Mouse (Mus musculus): ENCODE data around the gene Slk. TPM values are rescaled to one million over a fixed set of nuclear protein-coding genes. Genes with fewer than 3 reads are reported as not detected.
"Not testable (repeated sequence)": the region's sequence is repeated elsewhere in the genome, so short reads cannot be mapped to it uniquely, and the experiment has no call there.

Slk gene
- total RNA-seq, 2 experiments from 2014 or later = 64.4 to 64.7 TPM

DNA sequence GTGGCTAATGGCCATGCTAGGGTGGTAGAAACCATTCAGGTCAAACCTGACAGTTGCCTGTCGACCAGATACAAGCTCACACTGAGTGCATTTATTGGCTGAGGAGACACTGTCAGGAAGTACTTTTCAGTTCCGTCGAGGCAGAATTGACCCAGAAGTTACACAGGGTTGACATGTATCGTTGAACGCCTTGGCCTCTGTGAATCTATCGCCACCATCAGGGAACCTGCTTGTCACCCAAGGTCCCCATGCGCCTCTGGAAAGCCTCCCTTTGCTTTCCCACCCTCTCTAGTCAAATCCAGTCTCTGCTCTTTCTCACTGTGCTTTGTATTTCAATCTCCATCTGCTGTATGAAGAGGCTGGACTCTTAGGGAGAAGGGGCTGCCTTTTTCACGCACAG lies 13.5 kb upstream of the Slk start:
- no peak for DNase-seq (ENCODE audit: low spot score in 2 of 2)

DNA sequence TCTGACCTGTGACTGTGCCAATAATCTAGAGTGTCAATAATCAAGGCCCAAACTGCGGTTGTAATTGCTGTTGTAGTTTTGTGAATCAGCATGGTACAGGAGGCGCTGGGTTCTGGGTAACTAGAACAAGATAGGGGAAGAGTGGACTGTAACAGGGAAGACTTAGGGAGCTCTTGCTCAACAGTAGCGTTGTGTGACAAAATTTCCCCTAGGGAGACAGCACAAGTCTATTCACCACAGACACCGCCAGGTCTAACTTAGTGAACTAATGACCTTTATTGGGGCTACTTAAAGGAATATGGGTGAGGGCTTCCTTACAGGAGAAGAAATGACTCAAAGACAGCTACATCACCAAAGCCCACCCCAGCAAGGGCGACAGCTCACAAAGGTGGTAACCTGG lies 9.4 kb upstream of the Slk start:
- no peak for DNase-seq (ENCODE audit: low spot score in 2 of 2)

DNA sequence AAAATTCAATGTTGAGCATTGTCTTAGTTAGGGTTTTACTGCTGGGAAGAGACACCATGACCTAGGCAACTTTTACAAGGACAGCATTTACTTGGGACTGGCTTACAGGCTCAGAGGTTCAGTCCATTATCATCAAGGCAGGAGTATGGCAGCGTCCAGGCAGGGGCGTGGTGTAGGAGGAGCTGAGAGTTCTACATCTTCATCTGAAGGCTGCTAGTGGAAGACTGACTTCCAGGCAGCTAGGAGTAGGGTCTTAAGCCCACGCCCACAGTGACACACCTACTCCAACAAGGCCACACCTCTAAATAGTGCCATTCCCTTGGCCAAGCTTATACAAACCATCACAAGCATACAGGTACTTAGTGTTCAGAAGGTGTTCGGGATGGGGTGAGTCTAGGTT lies 7.5 kb upstream of the Slk start:
- not testable (repeated sequence) for DNase-seq (ENCODE audit: low spot score in 2 of 2)

DNA sequence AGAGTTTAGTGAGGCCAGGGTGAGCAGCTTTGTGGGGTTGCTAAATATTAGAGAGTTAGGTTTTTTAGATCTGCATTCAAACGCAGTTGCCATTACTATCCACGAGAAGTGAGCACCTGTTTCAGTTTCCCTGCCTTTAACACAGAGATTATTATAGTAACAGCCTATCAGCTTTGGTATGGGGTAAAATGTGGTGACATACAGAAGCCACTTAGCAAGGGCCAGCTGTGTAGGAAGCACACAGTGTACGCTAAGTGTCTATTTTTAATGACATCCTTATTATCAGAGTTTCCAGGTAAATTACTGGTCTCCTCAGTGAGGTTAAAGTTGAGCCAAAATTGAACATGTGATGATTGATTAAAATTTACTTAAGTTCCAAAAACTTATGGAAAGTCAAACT lies 5.8 kb upstream of the Slk start:
- DNase-seq (ENCODE audit: low spot score in 2 of 2) = no peak

DNA sequence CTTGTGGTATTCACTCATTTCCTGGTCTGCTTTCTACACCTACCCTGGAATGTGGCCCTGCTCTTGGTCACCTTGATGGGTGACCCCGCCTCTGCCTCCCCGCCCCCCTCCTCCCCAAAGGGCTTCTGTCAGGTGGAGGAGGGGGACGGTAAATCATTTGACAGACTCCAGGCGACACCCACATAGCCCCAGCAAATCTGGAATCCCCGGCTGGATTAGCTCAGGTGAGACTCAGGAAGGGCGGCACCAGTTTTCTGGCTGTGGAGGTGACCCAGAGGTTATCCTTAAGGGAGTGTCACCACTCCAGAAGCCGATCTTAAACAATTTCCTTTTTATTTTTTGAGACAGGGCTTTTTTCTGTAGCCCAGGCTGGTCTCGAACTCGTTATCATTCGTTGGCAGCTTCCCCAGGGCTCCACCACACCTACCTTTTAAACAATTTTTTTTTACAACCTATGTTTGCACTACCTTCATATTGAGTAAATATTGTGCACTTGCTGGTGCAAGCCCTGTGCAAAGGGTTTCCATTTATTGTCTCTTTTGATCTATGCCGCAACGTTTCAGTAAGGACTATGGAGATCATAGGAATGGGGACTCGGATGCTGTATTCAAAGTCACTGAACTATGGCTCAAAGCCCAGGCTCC lies 775 bp upstream of the Slk start:
- no peak for DNase-seq (ENCODE audit: low spot score in 2 of 2)

DNA sequence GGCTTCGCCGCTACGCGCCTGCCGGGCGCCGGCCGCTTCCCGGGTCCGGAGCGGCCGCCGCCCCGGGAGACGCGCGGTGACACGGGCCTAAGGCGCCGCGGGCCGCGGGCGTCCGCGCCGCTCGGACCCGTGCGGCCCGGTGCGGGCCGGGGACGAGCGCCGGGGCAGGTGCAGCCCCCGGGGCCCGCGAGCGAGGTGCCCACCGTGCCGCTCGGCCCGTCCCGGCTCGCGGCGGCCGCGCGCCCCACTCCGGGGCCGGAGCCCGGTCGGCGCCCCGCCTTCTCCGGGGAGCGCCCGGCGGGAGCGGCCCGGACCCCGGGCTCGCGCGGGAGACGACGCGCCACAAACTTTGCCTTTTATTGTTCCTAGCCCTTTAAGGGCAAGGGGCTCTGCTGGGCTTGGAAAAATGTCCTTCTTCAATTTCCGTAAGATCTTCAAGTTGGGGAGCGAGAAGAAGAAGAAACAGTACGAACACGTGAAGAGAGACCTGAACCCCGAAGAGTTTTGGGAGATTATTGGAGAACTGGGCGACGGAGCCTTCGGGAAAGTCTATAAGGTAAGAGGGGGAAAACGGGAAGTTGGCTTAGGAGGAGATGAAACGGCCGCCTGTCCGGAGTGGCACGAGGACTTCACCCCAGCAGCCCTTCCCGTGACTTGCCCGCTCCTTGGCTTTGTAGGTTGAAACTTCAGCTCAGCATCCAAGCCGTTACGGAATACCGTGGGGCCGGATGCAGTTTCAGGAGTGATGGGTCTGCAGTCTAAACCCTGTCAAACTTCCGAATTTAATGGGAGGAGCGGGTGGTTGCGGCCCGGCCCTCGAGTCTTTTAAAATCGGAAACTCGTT lies 532 bp downstream of the Slk start:
- peak in 1 of 2 experiments; percentile 9 for DNase-seq (ENCODE audit: low spot score in 2 of 2)

DNA sequence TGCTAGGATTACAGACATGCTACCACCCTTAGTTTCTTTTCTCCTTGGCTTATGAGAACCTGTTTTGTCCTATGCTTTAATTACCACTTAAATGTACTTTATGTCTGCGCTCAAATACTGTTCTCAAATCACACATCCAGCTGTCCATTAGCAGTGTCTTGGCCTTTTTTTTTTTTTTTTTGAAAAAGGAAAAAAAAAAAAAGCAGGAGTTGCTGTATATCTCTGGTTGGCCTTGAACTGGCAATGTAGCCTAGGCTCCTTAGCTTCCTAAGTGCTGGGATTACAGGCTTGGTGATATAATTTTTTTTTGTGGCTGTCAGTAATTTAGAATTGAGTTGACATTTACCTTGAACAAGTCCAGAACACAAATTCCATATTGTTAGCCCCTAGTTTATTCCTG lies 6.3 kb downstream of the Slk start:
- no peak for DNase-seq (ENCODE audit: low spot score in 2 of 2)

DNA sequence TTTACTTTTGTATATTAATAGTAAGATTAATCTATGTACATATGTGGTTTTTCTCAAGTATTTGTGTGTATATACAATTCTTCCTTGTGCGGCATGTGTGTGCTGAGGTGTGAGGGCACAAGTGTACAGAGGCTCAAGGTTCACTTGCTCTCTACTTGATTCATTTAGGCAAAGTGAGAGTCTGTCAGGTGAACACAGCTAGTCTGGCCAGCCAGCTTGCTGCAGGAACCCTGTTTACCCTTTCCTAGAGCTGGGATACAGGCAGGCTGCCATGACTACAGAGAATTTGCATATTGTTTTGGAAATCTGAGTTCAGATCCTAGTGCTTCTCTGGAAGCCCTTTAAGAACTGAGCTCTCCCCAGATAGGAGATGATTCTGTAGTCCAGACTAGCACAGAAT lies 7.5 kb downstream of the Slk start:
- DNase-seq (ENCODE audit: low spot score in 2 of 2) = no peak

DNA sequence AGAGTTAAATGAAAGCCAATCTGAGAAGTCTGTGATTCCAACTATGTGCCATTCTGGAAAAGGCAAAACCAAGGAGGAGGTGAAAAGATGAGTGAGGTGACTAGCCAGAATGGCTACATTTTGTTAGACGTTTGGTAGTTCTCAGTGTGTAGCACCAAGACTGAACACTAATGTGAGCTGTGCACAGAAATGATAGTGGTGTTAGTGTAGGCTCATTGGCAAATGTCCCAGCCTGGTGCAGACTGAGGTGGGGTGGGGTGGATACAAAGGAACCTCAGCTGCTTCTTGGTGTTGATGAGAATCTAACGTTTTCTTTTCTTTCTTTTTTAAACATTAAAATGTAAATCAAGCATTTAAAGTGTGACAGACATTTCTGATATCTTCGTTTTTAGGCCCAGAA lies 29.0 kb downstream of the Slk start:
- no peak for DNase-seq (ENCODE audit: low spot score in 2 of 2)

DNA sequence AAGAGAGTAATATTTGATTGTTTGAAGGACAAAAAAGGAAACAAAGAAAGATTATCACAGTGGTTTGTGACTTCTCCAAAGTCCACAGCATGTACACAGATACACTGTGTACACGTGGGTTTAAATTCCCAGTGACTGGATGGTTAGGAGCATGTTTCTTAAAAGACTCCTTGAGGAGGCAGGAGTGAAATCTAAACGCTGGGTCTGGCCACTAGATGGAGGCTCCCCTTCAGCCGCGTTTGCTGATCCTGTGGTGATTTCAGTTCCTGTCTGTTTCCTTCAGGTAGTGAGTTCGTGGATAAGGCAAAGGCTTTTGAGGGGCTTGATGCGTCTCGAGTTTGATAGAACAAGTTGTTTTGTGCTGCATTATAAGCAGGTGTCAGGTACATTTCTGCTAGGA lies 34.0 kb downstream of the Slk start:
- DNase-seq (ENCODE audit: low spot score in 2 of 2) = no peak

DNA sequence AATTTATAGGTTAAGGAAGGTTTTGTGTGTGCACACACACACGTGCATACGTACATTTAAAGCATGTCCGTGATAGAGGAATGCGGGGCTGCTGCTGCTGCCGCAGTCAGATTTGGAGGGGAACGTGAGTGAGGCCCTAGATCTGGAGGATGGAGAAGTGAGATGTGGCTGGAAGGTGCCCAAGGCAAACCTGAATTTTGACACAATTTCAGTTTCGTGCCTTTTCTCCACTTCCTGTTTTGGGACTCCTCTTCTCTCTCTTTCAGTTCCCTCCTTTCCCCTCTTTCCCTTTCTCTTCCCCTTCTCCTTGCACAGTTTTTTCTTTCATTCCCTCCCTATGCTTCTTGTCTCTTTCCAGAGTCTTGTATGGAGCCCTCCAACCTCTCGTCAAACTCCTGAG lies 42.0 kb downstream of the Slk start:
- no peak for DNase-seq (ENCODE audit: low spot score in 2 of 2)

DNA sequence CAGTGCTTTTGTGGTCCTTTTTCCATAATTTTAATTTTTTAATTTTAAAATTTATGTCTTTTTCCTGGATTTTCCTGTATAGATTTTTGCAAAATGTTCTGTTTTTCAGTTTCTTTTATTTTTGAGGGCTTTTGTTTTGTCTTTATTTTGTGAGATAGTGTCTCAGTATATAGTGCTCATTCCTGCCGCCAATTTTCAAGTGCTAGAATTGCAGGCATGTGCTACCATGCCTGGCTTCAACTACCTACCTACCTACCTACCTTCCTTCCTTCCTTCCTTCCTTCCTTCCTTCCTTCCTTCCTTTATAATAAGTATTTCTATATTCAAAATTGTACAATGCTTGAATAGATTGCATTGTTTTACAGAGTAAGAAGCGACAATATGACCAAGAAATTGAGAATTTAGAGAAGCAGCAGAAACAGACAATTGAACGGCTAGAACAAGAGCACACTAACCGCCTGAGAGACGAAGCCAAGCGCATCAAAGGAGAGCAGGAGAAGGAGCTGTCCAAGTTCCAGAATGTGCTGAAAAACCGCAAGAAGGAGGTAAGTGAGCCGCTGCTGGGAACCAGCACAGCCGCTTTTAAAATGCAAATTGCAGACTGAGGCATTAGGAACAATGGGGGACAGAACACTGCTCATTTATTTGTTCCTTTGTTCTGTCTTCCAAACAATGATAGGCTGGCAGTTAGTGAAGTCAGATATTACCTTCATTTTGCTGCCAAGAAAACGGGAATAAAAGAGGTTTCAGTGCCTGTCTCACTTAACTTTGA lies 45.6 kb downstream of the Slk start:
- no peak for DNase-seq (ENCODE audit: low spot score in 2 of 2)

DNA sequence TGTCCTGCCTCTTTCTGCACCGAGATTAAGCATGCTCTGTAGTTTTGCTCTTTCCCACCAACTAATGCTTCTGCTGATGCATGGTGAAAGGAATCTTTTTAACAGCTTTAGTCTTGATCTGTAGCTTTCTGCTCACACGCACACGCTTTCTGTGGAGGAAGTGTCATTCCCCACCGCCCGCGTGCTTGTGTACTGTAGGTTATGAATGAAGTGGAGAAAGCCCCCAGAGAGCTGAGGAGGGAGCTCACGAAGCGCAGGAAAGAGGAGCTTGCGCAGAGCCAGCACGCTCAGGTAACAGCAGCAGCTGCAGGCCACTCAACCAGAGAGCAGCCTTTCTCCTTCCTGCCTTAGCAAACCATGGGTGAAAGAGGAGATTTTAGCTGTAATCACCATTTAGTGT lies 48.0 kb downstream of the Slk start:
- DNase-seq (ENCODE audit: low spot score in 2 of 2) = no peak

DNA sequence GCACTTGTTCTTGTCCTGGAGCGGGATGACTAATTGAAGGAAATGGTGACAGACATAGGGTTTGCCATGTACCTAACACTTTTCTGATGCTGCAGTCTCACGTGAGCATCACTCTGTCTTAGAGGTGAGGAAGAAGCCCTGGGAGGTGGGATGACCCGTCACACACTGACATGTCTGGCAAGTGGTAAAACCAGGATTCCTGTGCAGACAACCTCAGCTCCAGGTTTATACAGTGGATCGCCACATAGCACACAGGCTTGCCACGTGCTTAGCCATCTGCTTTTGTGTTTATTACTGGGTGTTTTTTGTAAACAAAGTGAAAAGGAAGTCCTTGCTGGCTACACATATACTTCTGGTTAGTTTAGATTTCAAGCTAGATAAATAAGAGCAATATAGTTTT lies 49.6 kb downstream of the Slk start:
- no peak for DNase-seq (ENCODE audit: low spot score in 2 of 2)

DNA sequence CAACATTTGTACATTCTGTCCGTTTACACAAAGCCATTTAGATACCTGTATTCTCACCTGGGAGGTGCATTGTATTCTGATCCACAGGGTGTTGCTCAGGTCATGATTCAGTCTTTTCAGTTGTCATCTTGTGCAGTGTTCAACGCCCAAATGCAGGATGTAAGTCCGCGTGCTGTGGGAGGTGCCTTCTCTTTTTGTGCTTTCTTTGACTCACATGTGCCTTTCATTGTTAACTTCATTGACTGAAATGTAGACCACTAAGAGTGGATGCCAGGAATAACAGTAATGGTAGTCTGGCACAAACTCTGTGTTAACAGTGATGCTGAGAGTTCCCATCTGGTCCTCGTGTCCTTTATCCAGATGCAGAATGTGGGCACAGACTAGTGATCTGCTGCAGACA lies 50.9 kb downstream of the Slk start:
- no peak for DNase-seq (ENCODE audit: low spot score in 2 of 2)

DNA sequence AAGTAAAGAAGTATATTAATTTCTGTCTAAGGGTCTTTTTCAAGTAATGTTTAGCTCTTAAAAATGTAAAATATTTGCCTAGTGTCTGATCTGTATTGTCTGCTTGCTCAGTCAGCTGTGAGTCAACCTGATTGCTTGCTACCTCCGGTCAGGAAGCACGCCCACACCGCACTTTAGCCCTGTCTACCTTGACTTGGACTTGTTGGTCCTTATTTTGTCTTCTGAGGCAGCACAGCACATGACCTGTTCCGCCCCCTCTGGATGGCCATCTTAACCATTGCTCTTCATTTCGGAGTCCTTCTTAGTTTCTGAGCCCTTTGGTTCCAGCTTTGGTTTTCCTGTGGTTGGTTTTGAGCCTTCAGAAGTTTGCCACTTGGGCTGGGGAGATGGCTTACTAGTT lies 52.3 kb downstream of the Slk start:
- DNase-seq (ENCODE audit: low spot score in 2 of 2) = no peak

DNA sequence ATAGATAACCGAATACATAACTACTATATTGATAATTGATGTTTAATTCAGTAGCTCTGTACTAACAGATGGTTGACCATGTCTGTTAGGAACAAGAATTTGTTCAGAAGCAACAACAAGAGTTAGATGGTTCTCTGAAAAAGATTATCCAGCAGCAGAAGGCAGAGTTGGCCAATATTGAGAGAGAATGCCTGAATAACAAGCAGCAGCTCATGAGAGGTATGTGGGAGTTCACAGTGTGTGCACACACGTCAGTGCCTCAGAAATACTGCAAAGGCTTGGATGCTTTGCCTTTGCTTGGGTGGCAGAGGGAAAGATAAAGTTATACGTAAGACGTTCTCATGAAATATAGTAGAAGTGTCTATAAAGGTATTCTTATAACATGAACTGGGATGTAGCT lies 55.9 kb downstream of the Slk start:
- peak in 1 of 2 experiments; percentile 54 for DNase-seq (ENCODE audit: low spot score in 2 of 2)

DNA sequence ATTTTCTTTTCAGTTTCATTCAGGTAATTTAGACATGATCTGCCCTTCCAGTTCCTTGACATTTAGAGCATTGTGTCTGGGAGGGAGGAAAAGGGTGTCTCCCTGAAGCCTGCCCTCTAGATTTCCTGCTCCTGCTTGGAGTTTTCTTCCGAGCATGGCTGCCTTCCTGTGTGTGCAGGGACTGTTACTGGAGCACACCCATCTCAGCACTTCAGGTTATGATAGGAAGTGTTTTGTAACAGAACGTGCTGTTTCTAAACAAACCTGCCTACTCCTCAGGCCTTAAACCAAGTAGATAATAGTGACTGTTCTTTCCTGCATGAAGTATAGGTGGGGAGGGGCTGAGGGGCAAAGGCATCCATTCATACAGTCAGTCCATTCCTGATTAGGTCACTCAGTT lies 64.4 kb downstream of the Slk start:
- DNase-seq (ENCODE audit: low spot score in 2 of 2) = no peak

DNA sequence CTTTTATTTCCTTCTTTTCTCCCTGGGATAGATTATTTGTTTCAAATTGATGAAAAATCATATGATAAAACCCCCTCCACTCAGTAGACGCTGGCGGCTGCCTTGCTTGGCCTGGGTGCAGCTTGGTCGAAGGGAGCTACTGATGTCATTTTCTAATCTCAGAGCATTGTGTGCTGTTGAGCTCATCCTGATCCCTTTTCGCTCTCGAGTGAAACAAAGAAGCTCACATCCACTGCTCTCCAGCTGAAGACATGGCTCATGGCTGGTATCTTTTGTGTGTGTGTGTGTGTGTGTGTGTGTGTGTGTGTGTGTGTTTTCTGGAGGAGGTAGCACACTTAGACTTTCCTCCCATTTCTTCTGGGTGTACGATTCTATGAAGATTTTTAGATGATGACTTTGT lies 66.1 kb downstream of the Slk start:
- peak in 1 of 2 experiments; percentile 49 for DNase-seq (ENCODE audit: low spot score in 2 of 2)

DNA sequence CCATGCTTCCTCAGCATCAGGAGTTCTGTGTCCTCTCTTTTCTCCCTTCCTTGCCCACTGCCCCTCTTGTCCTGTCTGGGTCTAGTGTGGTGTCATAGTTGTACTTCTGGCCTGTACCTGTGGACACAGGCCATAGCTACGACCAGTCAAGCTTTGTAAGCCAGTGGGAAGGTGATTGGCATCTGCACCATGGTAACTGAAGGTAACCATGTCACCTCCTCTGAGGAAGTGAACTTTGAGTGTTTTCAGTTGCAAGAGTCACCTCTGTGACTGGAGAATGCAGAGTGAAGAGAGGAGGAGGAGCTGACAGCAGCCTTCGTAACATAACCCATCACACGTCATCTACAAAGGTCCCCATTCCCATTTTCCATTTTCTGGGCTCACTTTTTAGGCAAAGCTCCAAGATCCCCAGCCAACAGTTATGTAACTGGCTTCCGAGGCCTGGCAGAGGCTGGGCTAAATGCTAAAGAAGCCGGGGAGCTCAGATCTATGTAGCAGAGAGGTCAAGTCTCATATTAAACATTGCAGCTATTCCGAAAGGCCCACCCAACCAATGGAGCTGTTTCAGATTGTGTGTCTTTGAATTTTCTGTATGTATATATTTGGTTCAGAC lies 67.1 kb downstream of the Slk start:
- DNase-seq (ENCODE audit: low spot score in 2 of 2) = peak in 1 of 2 experiments; percentile 37

DNA sequence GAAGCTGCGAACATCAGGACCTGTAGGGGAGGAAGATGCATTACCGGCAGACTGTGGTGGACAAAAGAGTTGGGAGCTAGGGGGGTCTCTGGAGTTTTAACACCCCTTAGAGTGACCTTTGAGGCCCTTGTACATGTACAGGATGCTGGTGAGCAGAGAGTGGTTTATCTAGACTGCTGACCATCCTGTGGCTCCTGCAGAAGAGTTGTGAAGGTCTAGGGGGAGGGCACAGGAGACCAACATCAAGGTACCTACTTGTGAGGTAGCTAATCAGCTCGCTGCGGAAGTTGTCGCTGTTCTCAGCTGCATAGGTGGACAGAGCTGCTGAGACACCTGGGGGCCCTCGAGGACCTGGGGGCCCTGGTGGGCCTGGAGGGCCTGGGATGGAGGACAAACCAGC lies 69.6 kb downstream of the Slk start:
- no peak for DNase-seq (ENCODE audit: low spot score in 2 of 2)
